Mouse (Mus musculus) E14TG2a.4 (cell line): ENCODE results near the gene Mrps18c.

ENCODE experiments used
- CTCF ChIP-seq: conservative IDR thresholded peaks from 2 replicates; pipeline ENCODE4 v1.5.1; 2014; ENCODE audit warnings: low read length
- NANOG ChIP-seq: IDR thresholded peaks from 2 replicates; pipeline ENCODE4 v1.6.1; 2014; ENCODE audit warnings: borderline replicate concordance, low read length, mixed read lengths

DNA sequence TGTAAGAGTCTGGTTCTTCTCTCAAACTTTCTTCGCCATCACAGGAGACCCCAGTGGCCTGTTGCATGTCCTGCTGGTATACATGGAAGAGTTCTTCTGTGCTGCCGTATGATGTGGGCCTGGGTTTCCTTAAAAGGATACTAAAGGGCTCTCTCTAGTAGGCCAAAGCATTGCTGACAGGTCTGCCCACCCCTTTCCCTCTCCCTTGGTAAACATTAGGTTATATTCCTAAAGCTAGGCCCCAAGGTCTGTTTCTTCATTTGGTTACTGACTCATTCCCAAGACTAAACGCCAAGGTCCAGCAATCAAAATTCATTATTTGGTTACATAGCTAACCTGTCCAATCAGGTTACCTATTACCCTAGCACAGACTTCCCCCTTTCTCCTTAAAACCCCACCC is 34.3 kb downstream of the Mrps18c start:
- no peak for TF ChIP-seq CTCF
- no peak for TF ChIP-seq NANOG
